Comparison of ENCODE assay signal across 22 mouse cellular contexts in genomic region chr5:122700109-122700836, GRCm38 (mm10). TPM values are rescaled to one million over a fixed set of nuclear protein-coding genes. Genes with fewer than 3 reads are reported as not detected.
DNase-seq lines count a peak whose midpoint lies in the region; ATAC-seq and TF ChIP-seq lines count a peak whose summit lies in the region.
"Had no signal": no experiment of that assay in that cellular context is flagged by ENCODE, and none has a peak within 500 bp of the region (broad histone marks: within the 10 kb centered on the region; RNA-seq: fewer than 3 reads in every experiment).

No protein-coding gene starts in this region.

- H3K4me2 ChIP-seq in liver, embryonic 11.5 days, result peak overlapping the region; percentile 4; the same call in 1 of the 2 replicates
- peak overlapping the region; percentile 42 for H3K4me2 ChIP-seq in liver, postnatal 0 days (ENCODE audit: low read depth, low read length)
- H3K4me2 ChIP-seq: forebrain, embryonic 13.5 days; kidney, embryonic 15.5 days; limb, embryonic 13.5 days; lung, embryonic 15.5 days; midbrain, embryonic 12.5 days had no signal

- no peak for TF ChIP-seq CTCF in liver, postnatal 0 days (IDR thresholded peaks at IDR 0.05; ENCODE audit: low read depth)
- no peak for TF ChIP-seq CTCF in kidney, adult 2 months (conservative IDR thresholded peaks at IDR 0.05; ENCODE audit: insufficient read depth, insufficient read length, low read depth, low read length)

- peak overlapping the region; percentile 30; the same call in 1 of the 2 replicates for H3K27ac ChIP-seq in liver, embryonic 11.5 days (ENCODE audit: low read depth, low read length)
- no peak overlapping the region for H3K27ac ChIP-seq in liver, postnatal 0 days (ENCODE audit: low read depth)
- no peak overlapping the region for H3K27ac ChIP-seq in kidney, adult 2 months (ENCODE audit: insufficient read depth, low read depth, low read length)
- H3K27ac ChIP-seq: embryonic facial prominence, embryonic 10.5 days; forebrain, embryonic 13.5 days; heart, embryonic 10.5 days; hindbrain, embryonic 10.5 days; hindbrain, postnatal 0 days; kidney, embryonic 15.5 days; limb, embryonic 13.5 days; lung, embryonic 15.5 days; midbrain, embryonic 12.5 days had no signal

- H3K27me3 ChIP-seq in erythroblast, embryonic 14.5 days (ENCODE audit: control insufficient read depth), result no peaks in the 10 kb centered on the region
- no peaks in the 10 kb centered on the region for H3K27me3 ChIP-seq in liver, embryonic 11.5 days (replicated peaks; ENCODE audit: control insufficient read depth, insufficient read depth, low read length)
- H3K27me3 ChIP-seq in liver, postnatal 0 days (ENCODE audit: insufficient read depth, low read length), result no peaks in the 10 kb centered on the region
- H3K27me3 ChIP-seq in kidney, adult 2 months (replicated peaks; ENCODE audit: control insufficient read depth, insufficient read depth, low read length), result no peaks in the 10 kb centered on the region
- H3K27me3 ChIP-seq: forebrain, embryonic 13.5 days; kidney, embryonic 15.5 days; lung, embryonic 15.5 days had no signal

- H3K36me3 ChIP-seq in erythroblast, embryonic 14.5 days (ENCODE audit: control insufficient read depth), result no peaks in the 10 kb centered on the region
- H3K36me3 ChIP-seq in liver, embryonic 11.5 days (ENCODE audit: control insufficient read depth, insufficient read depth, low read length), result no peaks in the 10 kb centered on the region
- H3K36me3 ChIP-seq in liver, postnatal 0 days (replicated peaks; ENCODE audit: insufficient read depth, low read length), result no peaks in the 10 kb centered on the region
- no peaks in the 10 kb centered on the region for H3K36me3 ChIP-seq in kidney, adult 2 months (ENCODE audit: control insufficient read depth, insufficient read depth, low read length)
- H3K36me3 ChIP-seq: embryonic facial prominence, embryonic 10.5 days; heart, embryonic 10.5 days; hindbrain, embryonic 10.5 days; kidney, embryonic 15.5 days; limb, embryonic 13.5 days; lung, embryonic 15.5 days; midbrain, embryonic 12.5 days had no signal

- TF ChIP-seq POLR2A in kidney, adult 2 months (IDR thresholded peaks at IDR 0.05; ENCODE audit: low read depth, low read length), result no peak

- WGBS in liver, embryonic 11.5 days, result 66% methylated on average over 12 of the region's 12 CpGs
- WGBS in liver, postnatal 0 days (ENCODE audit: insufficient replicate concordance), result 46% methylated on average over 12 of the region's 12 CpGs
- WGBS in kidney, adult 2 months, result 71% methylated on average over 12 of the region's 12 CpGs

- ATAC-seq in liver, embryonic 11.5 days (replicated peaks; ENCODE audit: low FRiP score), result peak; percentile 53
- ATAC-seq in liver, postnatal 0 days, result peak; percentile 36
- ATAC-seq: activated CD4-positive, CD25-positive, alpha-beta regulatory T cell, adult 4 months; forebrain, embryonic 13.5 days; hindbrain, postnatal 0 days had no signal

- peak; percentile 61; the same call in 1 of the 2 replicates for TF ChIP-seq EP300 in liver, postnatal 0 days (IDR thresholded peaks at IDR 0.05; ENCODE audit: low read depth)

- no peaks in the 10 kb centered on the region for H3K9me3 ChIP-seq in erythroblast, embryonic 14.5 days (ENCODE audit: control insufficient read depth, low read length)
- no peaks in the 10 kb centered on the region for H3K9me3 ChIP-seq in liver, embryonic 11.5 days (ENCODE audit: control insufficient read depth, low read length)
- H3K9me3 ChIP-seq in liver, postnatal 0 days (ENCODE audit: low read length), result no peaks in the 10 kb centered on the region
- H3K9me3 ChIP-seq: embryonic facial prominence, embryonic 10.5 days; forebrain, embryonic 13.5 days; heart, embryonic 10.5 days; hindbrain, embryonic 10.5 days; kidney, embryonic 15.5 days; limb, embryonic 13.5 days; lung, embryonic 15.5 days; midbrain, embryonic 12.5 days had no signal

- peaks cover 53% of the 10 kb centered on the region for H3K4me1 ChIP-seq in erythroblast, embryonic 14.5 days (ENCODE audit: control insufficient read depth)
- H3K4me1 ChIP-seq in liver, embryonic 11.5 days (replicated peaks; ENCODE audit: control insufficient read depth, insufficient read depth, low read length), result peaks cover 37% of the 10 kb centered on the region
- H3K4me1 ChIP-seq in liver, postnatal 0 days (ENCODE audit: insufficient read depth), result peaks cover 33% of the 10 kb centered on the region
- 0 out of 2 replicates have a peak, but pooled peaks cover 5% of the 10 kb centered on the region for H3K4me1 ChIP-seq in kidney, adult 2 months (ENCODE audit: control insufficient read depth, insufficient read depth, low read length)
- H3K4me1 ChIP-seq: embryonic facial prominence, embryonic 10.5 days; forebrain, embryonic 13.5 days; hindbrain, embryonic 10.5 days; limb, embryonic 13.5 days had no signal

- no peak overlapping the region for H3K9ac ChIP-seq in liver, embryonic 11.5 days (ENCODE audit: low read depth, low read length)
- no peak overlapping the region for H3K9ac ChIP-seq in liver, postnatal 0 days (replicated peaks)
- H3K9ac ChIP-seq: forebrain, embryonic 13.5 days; kidney, embryonic 15.5 days; limb, embryonic 13.5 days; lung, embryonic 15.5 days; midbrain, embryonic 12.5 days had no signal

- no peak for DNase-seq in liver, embryonic 11.5 days (ENCODE audit: low spot score)
- no peak for DNase-seq in liver, postnatal 0 days
- no peak for DNase-seq in right cerebral cortex, postnatal 25 days
- no peak for DNase-seq in kidney, adult 18-20 months
- DNase-seq in kidney, adult 2 months, result no peak
- DNase-seq in adrenal gland, adult (ENCODE audit: inconsistent age in 2 of 2, low spot score in 1 of 2), result no peak
- DNase-seq: adrenal gland, postnatal 14 days; cerebellum, adult 9-10 months; kidney, postnatal 36 days; right cerebral cortex, postnatal 14 days; thymus, postnatal 25 days had no signal

- H3K4me3 ChIP-seq in erythroblast, embryonic 14.5 days (replicated peaks), result peak overlapping the region; percentile 29
- no peak overlapping the region for H3K4me3 ChIP-seq in liver, embryonic 11.5 days (ENCODE audit: low read depth, low read length)
- no peak overlapping the region for H3K4me3 ChIP-seq in liver, postnatal 0 days (ENCODE audit: low read depth, low read length)
- H3K4me3 ChIP-seq in kidney, adult 2 months (ENCODE audit: insufficient read depth, low read depth, low read length), result no peak overlapping the region
- H3K4me3 ChIP-seq: embryonic facial prominence, embryonic 10.5 days; forebrain, embryonic 13.5 days; heart, embryonic 10.5 days; hindbrain, embryonic 10.5 days; kidney, embryonic 15.5 days; limb, embryonic 13.5 days; lung, embryonic 15.5 days; midbrain, embryonic 12.5 days had no signal

RNA-seq across cellular contexts. Expression of gene P2rx4, which starts 7.1 kb away (rescaled TPM):
- 0.03 and 0.24 TPM in 2 replicates for polyA plus RNA-seq in erythroblast, embryonic 14.5 days (2012)
- 27.1 and 30.2 TPM in 2 replicates for polyA plus RNA-seq in liver, embryonic 11.5 days (2014; fragmentation: Nextera tagmentation; extraction: Ambion mirVana)
- polyA plus RNA-seq in liver, postnatal 0 days (2015; fragmentation: Nextera tagmentation; extraction: Ambion mirVana), result 36.0 and 36.2 TPM in 2 replicates
- 81.6 and 87.7 TPM in 2 replicates for polyA plus RNA-seq in kidney, adult 2 months (2012; rRNA removed)

RNA-seq across cellular contexts. Expression of gene P2rx7, which starts 56.6 kb away (rescaled TPM):
- not detected in 2 replicates for polyA plus RNA-seq in erythroblast, embryonic 14.5 days (2012)
- polyA plus RNA-seq in liver, embryonic 11.5 days (2014; fragmentation: Nextera tagmentation; extraction: Ambion mirVana), result 0.47 and 1.3 TPM in 2 replicates
- 1.7 and 2.1 TPM in 2 replicates for polyA plus RNA-seq in liver, postnatal 0 days (2015; fragmentation: Nextera tagmentation; extraction: Ambion mirVana)
- polyA plus RNA-seq in kidney, adult 2 months (2012; rRNA removed), result 5.1 and 5.3 TPM in 2 replicates

Comparison
In these comparisons a context has a peak if more than half of its experiments do, and no peak if none do; other contexts are left out.
1. RNA of gene P2rx4, which starts 7.1 kb away (polyA plus RNA-seq): 81.6 to 87.7 TPM in kidney, adult 2 months, 36.0 to 36.2 TPM in liver, postnatal 0 days and 27.1 to 30.2 TPM in liver, embryonic 11.5 days; 0.03 to 0.24 TPM in erythroblast, embryonic 14.5 days; every median in the first group is over 10 times any median in the second.